Mouse (Mus musculus) myocyte (in vitro differentiated cells): Measurements from ENCODE around the gene Cfap54.

Experiments
- E2F4 ChIP-seq: IDR thresholded peaks from one replicate; pipeline ENCODE4 v1.6.1; 2011; ENCODE audit warnings: mild to moderate bottlenecking, control low read depth, moderate library complexity; ENCODE audit not compliant: insufficient read depth
- POLR2A ChIP-seq: IDR thresholded peaks from one replicate; pipeline ENCODE4 v1.6.1; 2011; ENCODE audit warnings: low read depth, mild to moderate bottlenecking, control low read depth, moderate library complexity; ENCODE audit not compliant: insufficient read length
- SRF ChIP-seq: IDR thresholded peaks from one replicate; pipeline ENCODE4 v1.6.1; 2011; ENCODE audit warnings: low read depth; ENCODE audit not compliant: control insufficient read depth, insufficient read length
- TCF12 ChIP-seq: IDR thresholded peaks from one replicate; pipeline ENCODE4 v1.6.1; 2011; ENCODE audit warnings: mild to moderate bottlenecking, control low read depth; ENCODE audit not compliant: poor library complexity, insufficient read depth, severe bottlenecking

- no peak for TF ChIP-seq POLR2A
- no peak for TF ChIP-seq TCF12
- no peak for TF ChIP-seq SRF
- TF ChIP-seq E2F4: no peak
Measured at GRCm38 (mm10) chr10:93130456-93130940, 49.1 kb upstream of the Cfap54 start.
